Mouse (Mus musculus): Measurements from ENCODE around the gene Rcc2.

The Rcc2 gene

GRCm38 (mm10) chr4:140709617-140710016 is 9.3 kb downstream of the Rcc2 start:
- whole genome bisulfite sequencing, result 86% methylated on average over 10 of the region's 10 CpGs

DNA sequence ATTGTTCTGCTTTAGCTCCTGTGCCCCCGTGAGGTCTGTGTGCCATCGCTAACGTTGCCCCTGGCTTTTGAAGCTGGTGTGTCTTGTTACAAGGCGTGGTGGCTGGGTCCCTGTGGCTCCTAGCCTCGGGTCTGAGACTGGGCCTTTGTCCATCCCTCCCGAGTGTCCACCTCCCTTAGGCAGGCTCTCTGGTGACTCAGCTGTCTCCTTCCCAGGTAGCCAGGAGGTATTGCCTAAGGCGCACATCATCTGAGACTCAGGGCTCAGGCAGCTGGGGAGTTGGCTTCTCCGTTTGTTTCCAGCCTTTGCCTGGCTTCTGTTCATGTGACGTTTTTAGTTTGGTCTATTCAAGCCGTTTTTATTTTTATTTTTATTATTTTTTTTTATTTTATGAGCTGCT is 10.4 kb downstream of the Rcc2 start:
- 64% methylated on average over 10 of the region's 10 CpGs for WGBS

- 57% methylated on average over 5 of the region's 5 CpGs for WGBS
These were observed 11.0 kb downstream of the Rcc2 start for GRCm38 (mm10) chr4:140711360-140711759.

DNA sequence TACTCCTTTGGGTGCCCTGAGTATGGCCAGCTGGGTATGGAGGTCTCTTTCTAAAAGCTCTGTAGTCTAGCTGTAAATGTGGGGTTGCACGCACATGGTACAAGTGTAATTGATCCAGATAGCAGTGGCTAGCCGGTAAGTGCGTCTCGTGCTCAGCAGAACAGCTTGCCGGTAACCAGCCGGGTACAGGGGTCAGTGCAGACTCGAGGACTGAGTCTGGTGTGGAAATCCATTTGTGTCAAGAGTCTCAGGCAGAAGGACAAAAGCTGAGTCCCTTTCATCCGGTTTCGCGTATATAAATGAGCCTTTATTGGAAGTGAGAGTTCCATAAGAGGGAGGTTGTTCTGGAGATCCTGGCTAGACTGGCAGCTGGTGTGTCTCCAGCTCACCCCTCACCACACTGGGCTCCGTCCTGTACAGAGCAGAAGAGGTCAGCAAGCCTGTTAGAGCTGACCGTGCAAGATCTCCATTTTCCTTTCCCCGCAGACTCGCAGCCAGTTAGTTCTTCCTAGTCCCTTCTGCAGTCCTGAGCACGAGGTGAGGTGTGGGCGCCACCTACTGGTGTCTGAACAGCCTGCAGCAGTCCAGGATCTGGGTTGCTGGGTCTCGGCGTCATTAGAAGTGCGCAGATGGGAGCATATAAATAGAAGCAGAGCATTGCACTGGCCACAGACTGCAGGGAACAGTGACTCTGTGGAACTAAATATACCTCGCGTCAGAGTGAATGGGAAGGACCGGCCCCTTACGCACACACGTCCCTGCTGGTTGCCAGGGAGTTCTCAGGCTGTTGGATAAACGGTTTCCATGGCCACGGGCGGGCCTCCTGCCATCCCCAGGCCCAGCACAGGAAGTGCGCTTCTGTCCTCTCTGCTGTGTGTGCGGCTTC is 13.4 kb downstream of the Rcc2 start:
- WGBS, result 16% methylated on average over 29 of the region's 29 CpGs

GRCm38 (mm10) chr4:140714586-140714985 is 14.2 kb downstream of the Rcc2 start:
- WGBS, result 52% methylated on average over 5 of the region's 5 CpGs

- WGBS, result 95% methylated on average over 11 of the region's 11 CpGs
These were observed 16.7 kb downstream of the Rcc2 start for GRCm38 (mm10) chr4:140716994-140717393.

- 96% methylated on average over 9 of the region's 9 CpGs for WGBS
These were observed 18.1 kb downstream of the Rcc2 start for GRCm38 (mm10) chr4:140718436-140718835.

DNA sequence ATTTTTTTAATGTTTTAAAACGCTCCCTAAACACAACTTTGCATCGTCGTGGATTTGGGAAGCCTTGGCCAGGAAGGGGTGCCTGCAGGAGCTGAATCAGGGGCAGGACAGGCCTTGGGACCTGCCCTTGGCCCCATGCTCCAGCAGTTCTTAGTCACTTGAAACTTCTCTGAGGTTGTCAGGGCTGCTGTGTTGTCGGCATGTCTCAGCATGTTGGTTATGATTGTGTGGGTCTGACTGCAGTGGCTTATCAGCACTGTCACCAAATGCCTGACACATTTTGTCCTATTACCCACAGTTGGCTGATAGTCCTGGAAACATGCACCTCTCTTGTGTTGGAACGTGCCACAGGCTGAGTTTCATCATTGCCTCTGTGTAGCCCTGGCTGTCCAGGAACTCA is 19.8 kb downstream of the Rcc2 start:
- 88% methylated on average over 5 of the region's 5 CpGs for WGBS

DNA sequence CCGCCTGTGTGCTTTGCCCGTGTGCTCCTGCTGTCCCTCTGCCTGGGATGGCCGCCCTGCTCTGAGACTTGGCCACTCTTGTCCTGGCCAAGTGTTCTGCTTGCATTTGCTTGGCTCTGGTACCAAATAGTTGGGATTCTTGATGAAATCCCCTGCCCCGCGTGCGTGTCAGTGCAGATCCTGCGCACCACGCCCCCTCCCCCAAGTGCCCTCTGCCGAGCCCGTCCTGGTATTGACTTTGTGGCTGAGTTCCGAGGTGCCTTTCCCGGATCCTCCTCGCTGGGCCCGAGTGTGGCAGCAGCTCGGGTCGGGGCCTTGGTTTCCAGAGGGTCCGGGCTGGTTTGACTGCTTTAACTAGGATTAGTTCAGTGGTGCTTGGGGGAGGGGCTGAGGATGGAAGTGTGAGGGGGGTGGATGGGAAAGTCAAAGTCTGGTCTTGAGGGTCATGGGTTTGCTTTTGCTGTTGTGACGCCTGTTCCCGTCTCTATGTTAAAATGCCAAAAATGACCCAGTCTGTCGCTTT is 21.7 kb downstream of the Rcc2 start:
- WGBS, result 85% methylated on average over 20 of the region's 20 CpGs

DNA sequence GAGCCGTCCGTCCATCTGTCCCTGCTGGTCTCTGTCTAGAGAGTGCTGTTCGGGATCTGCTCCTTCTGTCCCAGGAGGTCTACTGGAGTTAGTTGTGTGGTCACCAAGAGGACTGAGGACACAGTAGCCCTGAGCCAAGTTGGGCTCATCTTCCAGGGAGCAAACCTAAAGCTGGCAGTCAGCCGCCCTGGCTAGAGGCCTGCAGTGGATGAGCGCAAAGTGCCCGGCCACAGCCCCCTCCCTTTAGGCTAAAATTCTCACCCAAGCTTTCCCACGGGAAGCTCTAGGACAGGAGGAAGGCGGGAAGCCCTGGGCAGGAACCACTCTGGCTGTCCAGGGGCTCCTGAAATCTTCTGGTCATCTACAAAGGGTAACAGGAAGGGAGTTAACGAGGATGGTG is 22.4 kb downstream of the Rcc2 start:
- 78% methylated on average over 9 of the region's 9 CpGs for WGBS

DNA sequence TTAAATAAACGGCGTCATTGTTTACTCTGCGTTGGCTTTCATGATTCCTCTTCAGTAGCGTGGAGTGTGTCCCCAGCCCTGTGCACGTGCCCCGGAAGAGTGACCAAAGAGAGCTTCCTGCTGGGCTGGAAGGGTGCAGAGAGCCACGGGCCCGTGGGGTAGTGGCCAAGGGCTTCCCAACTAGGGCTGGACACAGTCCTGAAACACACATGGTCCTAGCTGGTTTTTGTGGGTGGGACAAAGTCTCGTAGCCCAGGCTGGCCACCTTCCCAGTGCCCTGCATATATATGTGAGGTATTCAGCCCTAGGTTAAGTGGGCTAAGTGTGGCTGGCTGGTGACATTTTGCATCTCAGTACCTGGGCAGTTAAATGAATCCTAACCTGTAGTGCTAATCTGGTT is 22.9 kb downstream of the Rcc2 start:
- 74% methylated on average over 9 of the region's 9 CpGs for WGBS

- WGBS, result 39% methylated on average over 5 of the region's 5 CpGs
These were observed 23.5 kb downstream of the Rcc2 start for GRCm38 (mm10) chr4:140723801-140724200.

GRCm38 (mm10) chr4:140724739-140725138 is 24.4 kb downstream of the Rcc2 start:
- WGBS, result 40% methylated on average over 6 of the region's 6 CpGs

- 92% methylated on average over 12 of the region's 12 CpGs for WGBS
These were observed 26.6 kb downstream of the Rcc2 start for GRCm38 (mm10) chr4:140726907-140727306.

DNA sequence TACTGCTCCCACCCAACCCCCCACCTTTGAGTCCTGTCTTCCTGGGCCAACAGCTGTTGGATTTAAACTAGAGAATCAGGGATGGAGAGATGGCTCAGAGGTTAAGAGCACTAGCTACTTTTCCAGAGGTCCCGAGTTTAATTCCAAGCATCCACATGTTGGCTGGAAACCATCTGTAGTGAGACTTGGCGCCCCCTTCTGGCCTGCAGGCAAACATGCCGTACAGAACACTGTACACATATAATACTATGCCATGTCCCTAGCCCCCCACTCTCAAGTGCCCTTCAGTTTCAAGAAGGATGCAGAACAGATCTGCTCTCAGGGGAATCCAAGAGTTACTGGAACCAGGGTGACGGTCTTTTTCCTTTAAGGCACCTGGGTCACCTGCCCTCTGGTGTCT is 31.3 kb downstream of the Rcc2 start:
- WGBS, result 75% methylated on average over 4 of the region's 4 CpGs

DNA sequence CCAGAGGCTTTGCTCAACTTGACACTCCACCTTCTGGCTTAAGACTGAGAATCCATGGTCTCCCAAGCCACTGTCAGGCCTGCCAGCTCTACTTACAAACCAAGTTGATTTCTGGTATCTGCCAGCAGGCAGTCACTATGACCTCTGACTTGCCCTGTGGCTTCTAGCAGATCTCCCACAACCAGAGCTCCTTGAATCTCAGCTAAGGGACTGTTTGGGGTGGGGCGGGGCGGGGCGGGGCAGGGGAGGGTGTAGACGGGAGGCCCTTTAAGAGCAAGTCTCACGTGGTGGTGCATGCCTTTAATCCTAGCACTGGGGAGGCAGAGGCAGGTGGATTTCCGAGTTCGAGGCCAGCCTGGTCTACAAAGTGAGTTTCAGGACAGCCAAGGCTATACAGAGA is 32.5 kb downstream of the Rcc2 start:
- WGBS, result 75% methylated on average over 7 of the region's 7 CpGs

- 90% methylated on average over 11 of the region's 11 CpGs for WGBS
These were observed 40.3 kb downstream of the Rcc2 start for GRCm38 (mm10) chr4:140740655-140741054.

- WGBS, result 67% methylated on average over 6 of the region's 6 CpGs
These were observed 41.1 kb downstream of the Rcc2 start for GRCm38 (mm10) chr4:140741401-140741800.

DNA sequence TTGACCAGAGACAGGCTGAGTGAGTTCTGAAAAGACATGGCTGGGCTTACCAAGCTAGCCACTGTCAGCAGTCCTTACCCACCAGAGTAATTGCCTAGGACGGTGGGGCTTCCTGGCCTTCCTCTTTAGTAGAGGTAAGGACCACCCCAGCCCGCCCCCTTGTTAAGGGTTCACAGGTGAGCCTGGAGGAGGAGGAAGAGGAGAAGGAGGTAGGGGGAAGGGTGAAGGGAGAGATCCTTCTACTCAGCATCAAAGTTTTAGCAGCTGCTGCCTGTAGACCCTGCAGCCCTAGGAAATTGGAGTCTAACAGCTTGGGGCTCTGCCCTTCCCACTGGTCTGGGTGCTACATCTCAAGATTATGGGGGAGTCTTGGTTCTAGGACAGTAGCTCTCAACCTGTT is 42.2 kb downstream of the Rcc2 start, which contains the start of gene Padi6:
Padi6 (minus strand) TSS at position 101 of the 400 bp plus-strand sequence.
- WGBS, result 83% methylated on average over 2 of the region's 2 CpGs

DNA sequence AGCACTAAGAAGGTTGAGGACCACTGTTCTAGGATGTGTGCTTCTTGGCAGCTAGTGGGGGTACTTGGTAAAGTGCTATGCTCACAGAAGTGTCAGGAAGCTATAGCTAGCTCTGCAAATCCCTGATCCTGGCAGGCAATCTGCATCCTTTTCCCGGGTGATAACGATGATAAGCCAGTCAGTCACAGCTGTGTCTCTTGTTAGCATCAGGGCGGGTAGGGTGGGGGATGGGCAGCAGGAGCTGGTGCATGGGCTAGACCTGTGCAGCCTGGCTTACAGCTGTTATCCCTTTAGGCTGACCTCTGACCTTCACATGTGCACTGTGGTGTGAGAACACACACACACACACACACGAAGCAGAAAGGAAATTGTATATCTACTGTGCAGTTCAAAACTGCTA is 42.7 kb downstream of the Rcc2 start:
- 49% methylated on average over 4 of the region's 4 CpGs for WGBS

GRCm38 (mm10) chr4:140744654-140745053 is 44.3 kb downstream of the Rcc2 start:
- 19% methylated on average over 3 of the region's 3 CpGs for WGBS

GRCm38 (mm10) chr4:140747978-140748377 is 47.6 kb downstream of the Rcc2 start:
- WGBS, result 68% methylated on average over 12 of the region's 12 CpGs

DNA sequence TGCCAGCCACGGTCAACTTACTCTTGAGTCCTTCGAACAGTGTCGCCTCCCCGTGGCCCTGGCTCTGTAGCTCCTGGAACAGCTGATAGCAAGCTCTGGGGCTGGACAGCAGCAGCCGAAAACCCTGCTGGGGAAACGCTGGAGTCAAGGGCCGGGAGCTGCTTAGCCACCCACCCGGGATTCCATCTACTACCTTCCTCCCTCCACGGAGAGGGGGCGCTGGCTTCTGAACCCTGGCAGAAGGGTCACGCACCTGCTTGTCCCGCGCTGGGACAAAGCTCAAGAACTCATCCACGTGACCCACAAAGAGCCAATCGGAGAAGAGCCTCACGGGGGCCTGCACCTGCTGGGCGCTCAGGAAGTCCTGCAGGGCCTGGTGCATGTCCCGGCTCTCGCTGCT is 50.0 kb downstream of the Rcc2 start:
- 31% methylated on average over 19 of the region's 19 CpGs for whole genome bisulfite sequencing

Data from cerebral cortex, adult 2 months (tissue).